ENCODE assay signal across 8 mouse cellular contexts in the genomic region with DNA sequence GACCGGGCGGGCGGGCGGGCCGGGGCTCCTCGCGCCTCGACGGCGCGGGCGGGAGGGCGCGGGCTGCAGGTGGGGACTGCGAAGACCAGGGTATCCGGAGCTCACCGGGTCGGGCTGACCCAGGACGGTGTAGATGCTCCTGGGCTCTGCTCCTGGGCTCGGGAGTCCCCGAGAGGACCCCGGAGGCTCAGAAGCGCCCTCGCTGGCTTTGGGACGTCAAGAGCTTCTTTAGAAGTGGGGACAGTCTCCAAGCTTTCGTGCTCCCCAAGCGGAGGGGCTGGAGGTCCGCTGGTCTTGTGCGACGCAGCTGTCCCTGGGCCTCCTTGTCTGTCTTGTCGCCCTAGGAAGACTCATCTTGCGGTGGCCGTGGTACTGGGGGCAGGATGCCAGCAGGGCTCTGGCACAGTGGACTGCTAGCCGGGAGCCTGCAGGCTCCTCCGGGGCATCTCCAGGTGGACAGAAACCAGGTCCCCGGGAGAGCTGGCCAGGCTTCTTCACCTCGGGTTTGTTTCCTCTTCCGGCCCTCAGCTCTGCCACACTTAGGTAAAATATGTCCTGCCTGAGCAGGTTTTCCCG. TPM values are rescaled to one million over a fixed set of nuclear protein-coding genes. Genes with fewer than 3 reads are reported as not detected.
DNase-seq lines count a peak whose midpoint lies in the region; ATAC-seq lines count a peak whose summit lies in the region.

No protein-coding gene starts in this region.

- H3K27me3 ChIP-seq in lung, embryonic 15.5 days: no peaks in the 10 kb centered on the region

- under 1% methylated on average over 33 of the region's 39 CpGs for WGBS in lung, embryonic 15.5 days

- peak overlapping the region; percentile 86 for H3K4me3 ChIP-seq in lung, embryonic 15.5 days

- H3K27ac ChIP-seq in lung, embryonic 15.5 days: peak overlapping the region; percentile 82

- peak overlapping the region; percentile 77 for H3K4me2 ChIP-seq in lung, embryonic 15.5 days

- H3K9me3 ChIP-seq in lung, embryonic 15.5 days: no peaks in the 10 kb centered on the region

- H3K4me1 ChIP-seq in lung, embryonic 15.5 days: peaks cover 39% of the 10 kb centered on the region

- H3K9ac ChIP-seq in lung, embryonic 15.5 days: peak overlapping the region; percentile 89

- 0 out of 2 replicates have a peak, but pooled peaks cover 2% of the 10 kb centered on the region for H3K36me3 ChIP-seq in lung, embryonic 15.5 days

- peak; percentile 55 for DNase-seq in 3T3-L1 (ENCODE audit: low read depth, low spot score)
- peak; percentile 73 to 89 for DNase-seq in adrenal gland, adult (ENCODE audit: inconsistent age in 2 of 2, low spot score in 1 of 2)
- peak; percentile 64 for DNase-seq in embryo, embryonic 9.5 days (ENCODE audit: extremely low spot score)
- peak; percentile 42 to 55 for DNase-seq in heart, adult 9 months (ENCODE audit: low spot score in 2 of 2)
- DNase-seq in kidney, adult 9 months: peak; percentile 58
- DNase-seq in ovary, postnatal 14 days (ENCODE audit: low spot score): peak; percentile 32
- DNase-seq in urinary bladder, adult 2 months (ENCODE audit: low spot score): peak; percentile 63

- ATAC-seq in lung, embryonic 15.5 days (ENCODE audit: borderline replicate concordance, extremely low read depth, low FRiP score, low TSS enrichment): peak; percentile 56

RNA-seq across cellular contexts. Expression of a gene that starts 1.3 kb away (rescaled TPM):
- polyA plus RNA-seq in lung, embryonic 15.5 days (2015; fragmentation: Nextera tagmentation; extraction: Ambion mirVana): 48.7 and 53.6 TPM in 2 replicates
- 33.3 and 36.9 TPM in 2 replicates for polyA plus RNA-seq in urinary bladder, adult 2 months (2012; rRNA removed)

RNA-seq across cellular contexts. Expression of a gene that starts 12.6 kb away (rescaled TPM):
- 16.5 and 17.6 TPM in 2 replicates for polyA plus RNA-seq in lung, embryonic 15.5 days (2015; fragmentation: Nextera tagmentation; extraction: Ambion mirVana)
- polyA plus RNA-seq in urinary bladder, adult 2 months (2012; rRNA removed): 25.0 and 27.2 TPM in 2 replicates

RNA-seq across cellular contexts. Expression of a gene that starts 16.7 kb away (rescaled TPM):
- polyA plus RNA-seq in lung, embryonic 15.5 days (2015; fragmentation: Nextera tagmentation; extraction: Ambion mirVana): 0.10 and 0.24 TPM in 2 replicates
- polyA plus RNA-seq in urinary bladder, adult 2 months (2012; rRNA removed): 0.67 and 0.78 TPM in 2 replicates

RNA-seq across cellular contexts. Expression of a gene that starts 46.7 kb away (rescaled TPM):
- 14.5 and 15.4 TPM in 2 replicates for polyA plus RNA-seq in lung, embryonic 15.5 days (2015; fragmentation: Nextera tagmentation; extraction: Ambion mirVana)
- 15.3 and 15.4 TPM in 2 replicates for polyA plus RNA-seq in urinary bladder, adult 2 months (2012; rRNA removed)

RNA-seq across cellular contexts. Expression of a gene that starts 52.3 kb away (rescaled TPM):
- polyA plus RNA-seq in lung, embryonic 15.5 days (2015; fragmentation: Nextera tagmentation; extraction: Ambion mirVana): 21.7 and 24.3 TPM in 2 replicates
- polyA plus RNA-seq in urinary bladder, adult 2 months (2012; rRNA removed): 27.2 and 36.4 TPM in 2 replicates

Comparison
In these comparisons a context has a peak if more than half of its experiments do, and no peak if none do; other contexts are left out.
1. Peak in every context shown above with its lines: DNase-seq, ATAC-seq, H3K4me3 ChIP-seq and H3K27ac ChIP-seq.